Mouse (Mus musculus) kidney, adult 8-10 months (tissue): ENCODE data around the gene Smim6.

ENCODE experiments used
- DNase-seq, 2 experiments: peaks; one replicate each; pipeline ENCODE4 v3.0.0; 2022

The Smim6 gene

DNA sequence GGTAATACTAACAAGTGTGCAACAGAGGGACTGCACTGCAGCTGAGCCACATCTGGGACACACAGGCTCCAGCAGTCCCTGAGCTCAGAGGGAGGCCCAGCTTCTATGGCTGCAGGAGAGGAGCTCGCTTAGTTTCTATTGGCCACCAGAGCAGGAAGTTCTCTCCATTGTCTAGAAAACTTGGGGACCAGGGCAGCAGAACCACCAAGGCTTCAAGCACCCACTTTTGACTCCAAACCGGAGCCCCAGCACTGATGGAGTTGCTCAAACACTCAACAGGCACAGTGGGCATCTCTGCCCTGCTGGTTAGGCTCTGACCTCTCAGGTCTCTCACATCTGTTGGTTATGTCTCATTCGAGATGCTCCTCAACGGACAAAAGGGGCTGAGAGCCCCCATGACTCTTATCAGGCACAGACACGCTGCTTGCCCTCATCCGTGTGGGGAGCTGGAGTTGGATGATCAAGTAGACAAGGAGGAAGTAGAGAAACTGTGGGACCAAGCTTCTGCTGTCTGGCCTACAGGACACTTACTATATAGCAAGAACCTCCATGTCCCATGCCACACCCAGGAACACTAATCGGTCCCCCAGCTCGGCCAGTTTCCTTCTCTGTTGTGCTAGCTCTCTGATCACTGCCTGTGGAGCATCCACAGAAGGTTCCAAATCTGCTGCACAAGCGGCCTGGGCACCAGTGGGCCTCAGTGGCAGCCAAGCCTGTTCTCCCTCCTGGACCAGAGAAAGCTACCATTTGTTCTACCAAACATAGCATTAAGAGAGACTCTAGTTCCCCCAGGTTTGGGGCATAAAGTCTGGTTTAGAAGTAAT lies 10.3 kb upstream of the Smim6 start:
- DNase-seq, result no peak

DNA sequence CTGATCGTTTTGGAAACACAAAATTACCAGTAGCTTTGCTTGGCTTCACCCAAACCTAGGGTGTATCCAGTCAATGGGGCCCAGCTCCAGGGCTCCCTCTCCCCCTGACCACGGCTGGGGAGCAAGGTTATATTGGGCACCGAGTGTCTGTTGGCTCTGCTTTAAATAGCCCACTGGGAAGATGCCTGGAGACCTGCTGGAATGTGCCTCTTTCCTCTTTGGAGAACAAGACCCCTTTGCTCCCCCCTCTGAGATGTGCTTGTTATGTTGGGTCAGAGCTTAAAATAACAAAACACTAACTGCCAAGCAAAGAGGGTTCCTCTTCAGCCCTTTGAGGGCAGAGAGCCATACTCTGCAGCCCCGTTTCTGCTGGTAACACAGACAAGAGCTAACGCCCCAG lies 9.6 kb upstream of the Smim6 start:
- DNase-seq, result no peak

- DNase-seq, result no peak
These were observed 9.0 kb upstream of the Smim6 start for GRCm38 (mm10) chr11:115902831-115903230.

GRCm38 (mm10) chr11:115903384-115904230 lies 8.2 kb upstream of the Smim6 start:
- DNase-seq, result no peak

DNA sequence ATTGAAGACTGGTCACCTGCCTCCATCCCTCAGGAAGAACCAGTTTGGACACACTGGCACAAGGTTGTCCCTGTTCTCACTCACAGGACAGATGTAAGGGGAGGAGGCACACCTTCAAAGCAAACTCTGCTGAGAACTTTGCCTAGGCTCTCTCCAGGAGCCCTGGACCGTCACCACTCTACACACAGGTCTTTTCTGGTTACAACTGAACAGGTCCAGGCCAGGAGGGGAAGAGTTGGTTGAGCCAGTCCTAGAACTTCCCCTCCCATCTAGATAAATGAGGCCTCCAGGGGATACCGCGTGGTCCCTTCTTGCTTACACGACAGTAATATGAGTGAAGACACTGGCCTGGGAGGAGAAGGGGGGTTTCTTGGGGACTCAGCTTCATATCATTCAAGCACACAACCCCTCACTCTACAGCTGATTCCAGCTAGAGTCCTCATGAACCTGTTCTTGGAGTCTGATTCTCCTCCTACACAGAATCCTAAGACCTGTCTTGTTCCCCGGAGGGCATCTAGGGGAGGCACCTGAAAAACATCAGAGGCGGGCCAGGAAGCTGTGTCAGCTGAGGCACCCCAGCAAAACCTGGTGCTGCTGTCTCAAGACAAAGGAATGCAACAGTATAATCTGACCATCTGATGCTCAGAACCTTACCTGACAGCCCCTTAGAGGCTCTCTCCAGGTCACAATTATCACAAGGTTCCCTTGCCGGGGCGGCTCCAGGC lies 7.4 kb upstream of the Smim6 start:
- DNase-seq, result no peak

DNA sequence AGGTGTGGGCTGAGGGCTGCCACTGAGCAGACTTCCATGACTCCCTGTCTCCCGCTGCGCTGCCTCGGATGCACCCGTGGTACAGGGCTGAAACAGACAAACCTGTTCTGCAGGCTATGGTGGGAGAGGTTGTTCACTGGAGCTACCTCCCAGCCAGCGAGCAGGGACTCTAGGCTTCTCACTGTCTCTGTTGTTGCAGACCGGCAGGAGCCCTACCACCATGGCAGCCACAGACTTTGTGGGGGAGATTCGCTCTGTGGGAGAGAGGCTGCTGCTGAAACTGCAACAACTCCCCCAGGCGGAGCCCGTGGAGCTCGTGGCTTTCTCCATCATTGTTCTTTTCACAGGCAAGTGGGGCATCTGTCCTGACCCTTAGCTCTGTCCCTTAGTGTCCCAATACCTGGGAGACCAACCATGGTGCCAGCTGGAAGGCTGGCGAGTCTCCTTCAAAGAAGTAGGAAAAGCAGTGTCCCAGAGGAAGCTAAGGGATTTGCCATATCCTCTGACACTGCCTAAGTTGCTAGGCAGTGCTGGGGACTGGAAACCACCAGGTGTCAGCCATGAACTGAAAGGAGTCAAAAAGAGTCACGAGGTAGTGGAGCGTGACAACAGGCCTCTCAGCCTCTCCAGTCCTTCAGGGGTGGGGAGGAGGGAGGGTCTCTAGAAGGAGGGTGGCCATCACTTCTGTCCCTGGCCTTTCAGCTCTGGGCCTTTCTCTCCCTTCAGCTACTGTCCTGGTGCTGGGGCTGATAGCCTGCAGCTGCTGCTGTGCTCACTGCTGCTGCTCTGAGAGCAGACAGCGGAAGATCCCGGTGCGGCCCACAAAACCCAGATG lies 6.6 kb upstream of the Smim6 start:
- no peak for DNase-seq

DNA sequence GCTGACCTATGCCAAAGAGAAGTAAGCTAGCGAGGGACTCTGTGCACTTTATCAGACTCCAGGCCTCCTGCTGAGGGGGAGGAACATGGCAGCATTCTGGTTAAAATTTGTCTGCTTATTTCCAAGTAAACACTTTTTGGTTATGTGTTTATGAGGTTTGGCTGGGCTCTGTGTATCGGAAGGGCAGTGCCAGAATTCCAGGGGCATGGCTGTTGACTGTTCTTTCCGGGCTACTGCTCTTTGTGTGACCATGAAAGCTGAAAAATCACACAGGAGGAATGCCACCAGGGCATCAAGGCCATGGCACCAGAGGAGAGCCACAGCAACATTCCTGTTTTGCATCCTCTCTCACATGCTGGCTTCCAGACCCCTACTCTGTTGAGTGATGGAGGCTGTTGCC lies 5.7 kb upstream of the Smim6 start:
- peak; percentile 71 to 74 for DNase-seq

DNA sequence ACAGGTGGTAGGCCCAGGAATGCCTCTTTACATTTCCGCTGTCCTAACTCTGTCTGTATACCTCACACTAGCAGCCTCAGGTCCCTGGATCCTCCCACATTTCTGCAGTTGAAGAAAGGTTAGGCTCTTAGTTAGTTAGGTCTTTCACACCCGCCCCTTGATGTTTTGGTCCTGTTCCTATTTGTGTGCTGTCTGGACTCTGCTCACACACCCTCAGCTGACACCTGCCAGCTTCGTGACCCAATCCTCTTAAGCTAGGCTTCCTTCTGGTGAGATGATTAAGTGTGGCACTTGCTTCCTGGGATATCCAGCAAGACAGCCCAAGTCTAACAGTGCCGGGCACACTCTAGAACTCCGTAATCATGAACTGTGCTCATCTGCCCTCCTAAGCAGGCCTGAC lies 5.3 kb upstream of the Smim6 start:
- peak in 1 of 2 experiments; percentile 56 for DNase-seq

- DNase-seq, result no peak
These were observed 669 bp upstream of the Smim6 start for GRCm38 (mm10) chr11:115911134-115911561.

DNA sequence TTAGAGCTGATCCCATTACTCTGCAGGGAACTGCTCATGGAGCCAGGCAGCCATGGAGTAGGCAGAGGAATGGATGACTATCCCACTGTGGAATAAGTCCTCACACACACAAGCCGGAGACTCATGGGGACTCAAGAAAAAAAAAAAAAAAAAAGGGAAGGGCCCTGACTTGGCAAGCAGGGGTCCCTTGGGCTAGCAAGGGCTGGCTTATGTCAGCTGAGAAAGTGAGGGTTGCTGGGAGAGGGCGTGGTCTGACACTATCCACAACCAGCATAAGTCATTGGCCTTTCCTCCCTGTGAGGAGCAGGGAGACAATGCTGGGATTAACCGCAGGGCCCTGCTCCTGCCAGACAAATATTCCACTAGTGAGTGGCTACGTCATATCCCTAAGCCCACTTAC lies 4.8 kb downstream of the Smim6 start:
- no peak for DNase-seq

DNA sequence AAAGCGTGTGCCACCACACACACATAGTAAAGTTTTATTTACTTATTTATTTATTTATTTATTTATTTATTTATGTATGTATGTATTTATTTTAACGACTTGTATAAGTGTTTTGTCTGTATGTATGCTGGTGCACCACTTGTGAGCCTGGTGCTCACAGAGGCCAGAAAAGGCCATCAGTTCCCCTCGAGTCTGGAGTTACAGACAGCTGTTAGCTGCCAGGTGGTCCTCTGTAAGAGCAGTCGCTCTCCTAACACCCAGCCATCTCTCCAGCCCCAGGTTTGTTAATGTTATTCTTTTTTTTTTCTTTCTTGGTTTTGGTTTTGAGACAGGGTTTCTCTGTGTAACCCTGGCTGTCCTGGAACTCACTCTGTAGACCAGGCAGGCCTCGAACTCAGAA lies 6.8 kb downstream of the Smim6 start:
- DNase-seq, result no peak

- no peak for DNase-seq
These were observed 7.3 kb downstream of the Smim6 start for GRCm38 (mm10) chr11:115919073-115919472.

DNA sequence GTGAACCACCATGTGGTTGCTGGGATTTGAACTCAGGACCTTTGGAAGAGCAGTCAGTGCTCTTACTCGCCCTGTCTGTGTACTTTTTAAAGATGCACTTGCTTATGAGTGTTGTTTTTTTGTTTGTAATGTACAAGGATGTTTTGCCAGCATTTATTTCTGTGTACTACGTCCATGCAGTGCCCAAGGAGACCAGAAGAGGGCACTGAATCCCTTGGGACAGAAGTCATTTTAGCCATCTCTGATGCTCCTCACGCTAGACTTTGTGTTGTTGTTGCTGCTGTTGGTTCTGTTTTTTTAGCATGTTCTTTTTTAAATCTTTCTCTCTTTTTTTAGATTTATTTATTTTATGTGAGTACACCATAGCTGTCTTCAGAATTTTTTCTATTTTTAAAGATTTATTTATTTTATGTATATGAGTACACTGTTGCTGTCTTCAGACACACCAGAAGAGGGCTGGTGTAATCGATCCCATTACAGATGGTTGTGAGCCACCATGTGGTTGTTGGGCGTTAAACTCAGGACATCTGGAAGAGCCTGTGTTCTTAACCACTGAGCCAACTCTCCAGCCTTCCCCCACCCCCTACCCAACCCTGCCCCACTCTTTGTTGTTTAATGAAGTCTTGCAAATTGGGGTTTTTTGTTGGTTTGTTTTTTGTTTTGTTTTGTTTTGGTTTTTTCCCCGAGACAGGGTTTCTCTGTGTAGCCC lies 8.4 kb downstream of the Smim6 start:
- peak; percentile 44 to 81 for DNase-seq

DNA sequence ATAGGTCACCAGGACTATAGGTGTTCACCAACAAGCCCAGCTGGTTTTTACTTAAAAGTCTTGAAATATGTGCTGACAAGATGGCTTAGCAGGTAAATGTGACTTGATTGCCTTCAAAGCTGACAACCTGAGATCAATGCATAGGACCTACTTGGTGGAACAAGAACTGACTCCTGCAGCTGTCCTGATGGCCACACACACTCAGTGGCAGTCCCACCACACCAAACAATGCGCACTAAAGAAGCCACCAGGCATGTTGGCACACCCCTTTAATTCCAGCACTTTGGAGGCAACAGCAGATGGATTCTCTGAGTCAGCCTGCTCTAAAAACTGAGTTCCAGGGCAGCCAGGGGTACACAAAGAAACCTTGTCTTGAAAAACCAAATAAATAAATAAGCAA lies 10.2 kb downstream of the Smim6 start:
- no peak for DNase-seq

- DNase-seq, result no peak
These were observed 17.2 kb downstream of the Smim6 start for GRCm38 (mm10) chr11:115929031-115929430.

DNA sequence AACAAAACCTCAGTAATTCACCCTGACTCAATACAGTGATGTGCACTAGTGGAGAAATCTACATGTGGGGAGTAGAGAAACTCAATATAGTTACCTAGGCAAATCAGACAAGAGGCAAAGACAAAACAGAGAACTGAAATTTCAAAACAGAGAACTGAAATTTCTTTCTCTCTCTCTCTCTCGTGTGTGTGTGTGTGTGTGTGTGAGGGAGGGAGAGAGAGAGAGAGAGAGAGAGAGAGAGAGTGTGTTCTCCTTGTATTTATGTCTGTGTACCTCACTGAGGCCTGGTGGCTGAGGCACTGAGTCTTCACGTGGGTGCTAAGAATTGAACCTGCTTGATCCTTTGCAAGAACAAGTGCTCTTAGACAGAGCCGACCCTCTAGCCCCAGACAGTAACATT lies 18.0 kb downstream of the Smim6 start:
- DNase-seq, result no peak

DNA sequence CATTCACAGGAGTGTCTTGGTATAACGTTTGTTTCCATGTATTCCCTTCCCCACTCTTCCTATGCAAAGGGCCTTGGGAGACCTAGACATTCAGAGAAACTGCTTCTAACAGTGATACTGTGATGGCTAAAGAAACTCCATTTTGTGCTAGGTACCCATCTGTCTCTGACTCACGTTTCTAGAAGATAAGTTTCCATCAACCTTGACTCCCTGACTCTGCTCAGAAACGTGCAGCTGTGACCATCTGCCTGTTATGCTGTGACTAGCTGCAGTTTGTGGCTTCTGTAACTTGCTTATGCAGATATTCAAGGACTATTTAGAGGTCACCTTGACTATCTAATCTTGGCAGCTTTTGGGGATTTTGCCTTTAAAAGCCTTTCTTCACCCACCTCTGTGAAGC lies 19.4 kb downstream of the Smim6 start:
- DNase-seq, result no peak

GRCm38 (mm10) chr11:115933108-115933746 lies 21.4 kb downstream of the Smim6 start, which contains the start of the genes Sap30bp and Recql5:
TSS of gene Sap30bp (plus strand) at chr11:115933282.
TSS of gene Recql5 (minus strand) at chr11:115933477.
- DNase-seq, result peak; percentile 98

- no peak for DNase-seq
These were observed 21.9 kb downstream of the Smim6 start for GRCm38 (mm10) chr11:115933747-115934110.

- peak; percentile 51 to 81 for DNase-seq
These were observed 28.0 kb downstream of the Smim6 start for GRCm38 (mm10) chr11:115939690-115940329.

GRCm38 (mm10) chr11:115941980-115942379 lies 30.2 kb downstream of the Smim6 start:
- no peak for DNase-seq
